Mouse (Mus musculus): ENCODE measurements at regions not wholly inside any gene's neighbourhood (a gene's known extent, or its start where the extent isn't known, plus 50 kb on each side); places are given as distances from the start of the nearest gene placed in this dataset.

- TF ChIP-seq CTCF (IDR thresholded peaks at IDR 0.05) (no peak), EP300 (IDR thresholded peaks at IDR 0.05) (no peak)
Observed at GRCm38 (mm10) chr13:115669516-115669915, 567.8 kb upstream of the Itga1 start.
